Mouse (Mus musculus) yolk sac, embryonic 10.5 days (tissue): Measurements from ENCODE around the gene Tmem72.

Experiments used
- DNase-seq: peaks from one replicate; pipeline ENCODE4 v3.0.0-alpha.2; 2017; ENCODE audit warnings: low spot score

Gene Tmem72

DNA sequence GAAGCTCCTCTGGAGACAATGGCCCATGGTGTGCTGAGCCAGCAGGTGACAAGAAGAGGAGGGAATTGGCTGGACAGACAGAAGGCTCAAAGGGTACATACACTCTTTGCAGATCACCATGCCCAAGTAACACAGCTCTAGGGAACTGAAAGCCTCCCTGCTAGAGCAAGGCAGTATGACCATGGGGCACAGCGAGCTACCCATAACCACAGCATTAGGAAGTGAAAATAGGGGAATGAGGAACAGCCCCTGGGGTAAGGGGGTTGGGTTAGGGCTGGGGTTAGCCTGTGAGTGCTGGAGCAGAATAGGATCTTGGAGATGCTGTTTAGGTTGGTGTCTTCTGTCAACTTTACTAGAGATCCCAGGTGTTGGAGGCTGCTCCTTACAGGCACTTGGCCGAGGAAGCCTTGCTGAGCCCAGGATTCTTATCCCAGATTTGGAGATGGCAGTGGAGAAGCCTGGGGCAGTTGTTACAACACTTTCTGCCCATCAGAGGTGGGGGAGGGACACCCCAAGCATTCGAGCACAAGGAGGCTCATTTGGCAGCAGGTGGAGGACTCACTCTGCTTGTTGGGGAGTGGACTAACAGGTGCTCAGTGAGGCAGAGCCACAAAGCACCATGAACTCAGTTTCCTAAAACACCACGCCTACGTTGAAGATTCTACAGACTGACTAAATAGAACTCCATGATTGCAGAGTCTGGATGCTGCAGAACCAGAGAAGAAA lies 37.0 kb downstream of the Tmem72 start:
- DNase-seq, result no peak

DNA sequence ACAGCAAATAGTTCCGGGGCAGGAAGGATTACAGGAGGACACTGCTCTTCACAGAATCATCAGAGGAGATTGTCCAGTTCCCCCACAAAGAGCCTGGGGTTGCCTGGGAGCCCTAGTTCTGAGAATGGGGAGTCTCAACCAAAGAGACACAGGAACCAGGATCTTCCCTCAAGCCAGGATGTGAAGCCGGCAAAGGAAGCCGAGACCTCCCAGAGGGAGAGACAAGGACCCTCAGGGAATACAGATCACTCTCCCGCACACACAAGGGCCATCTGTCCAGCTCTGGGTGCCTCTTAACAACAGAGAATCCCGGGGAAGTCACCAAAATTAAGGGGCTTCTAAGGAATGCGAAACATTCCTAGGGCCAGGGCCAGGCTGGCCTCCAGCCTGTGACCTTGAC lies 39.4 kb downstream of the Tmem72 start:
- DNase-seq, result no peak

DNA sequence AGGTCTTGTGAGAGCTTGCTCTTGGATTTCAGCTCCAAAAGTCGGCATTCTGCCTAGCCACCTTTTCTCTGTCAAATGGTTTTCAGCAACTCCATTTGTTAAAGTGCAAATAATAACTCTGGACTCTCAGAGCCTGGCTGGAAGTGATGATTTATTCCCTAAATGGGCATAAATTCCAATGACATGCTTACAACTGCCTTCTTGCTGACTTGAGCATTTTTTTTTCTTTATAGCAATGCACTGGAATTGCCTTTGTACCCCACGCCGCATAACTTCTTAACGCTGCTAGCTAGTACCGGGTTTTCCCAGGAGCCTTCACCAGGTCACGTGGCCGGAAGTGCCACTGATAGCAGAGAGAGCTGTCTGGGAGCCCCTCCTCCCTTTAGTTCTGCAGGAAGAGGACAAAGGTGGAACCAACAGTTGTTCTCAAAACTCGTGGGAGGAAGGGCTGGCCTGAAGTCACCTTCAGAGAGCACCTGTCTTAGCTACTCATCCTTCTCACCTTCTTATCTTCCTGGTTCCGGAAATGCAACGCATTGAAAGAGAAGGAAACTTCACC lies 40.3 kb downstream of the Tmem72 start:
- peak; percentile 41 for DNase-seq

- DNase-seq, result peak; percentile 50
These were observed 42.3 kb downstream of the Tmem72 start for GRCm38 (mm10) chr6:116674283-116674886.

DNA sequence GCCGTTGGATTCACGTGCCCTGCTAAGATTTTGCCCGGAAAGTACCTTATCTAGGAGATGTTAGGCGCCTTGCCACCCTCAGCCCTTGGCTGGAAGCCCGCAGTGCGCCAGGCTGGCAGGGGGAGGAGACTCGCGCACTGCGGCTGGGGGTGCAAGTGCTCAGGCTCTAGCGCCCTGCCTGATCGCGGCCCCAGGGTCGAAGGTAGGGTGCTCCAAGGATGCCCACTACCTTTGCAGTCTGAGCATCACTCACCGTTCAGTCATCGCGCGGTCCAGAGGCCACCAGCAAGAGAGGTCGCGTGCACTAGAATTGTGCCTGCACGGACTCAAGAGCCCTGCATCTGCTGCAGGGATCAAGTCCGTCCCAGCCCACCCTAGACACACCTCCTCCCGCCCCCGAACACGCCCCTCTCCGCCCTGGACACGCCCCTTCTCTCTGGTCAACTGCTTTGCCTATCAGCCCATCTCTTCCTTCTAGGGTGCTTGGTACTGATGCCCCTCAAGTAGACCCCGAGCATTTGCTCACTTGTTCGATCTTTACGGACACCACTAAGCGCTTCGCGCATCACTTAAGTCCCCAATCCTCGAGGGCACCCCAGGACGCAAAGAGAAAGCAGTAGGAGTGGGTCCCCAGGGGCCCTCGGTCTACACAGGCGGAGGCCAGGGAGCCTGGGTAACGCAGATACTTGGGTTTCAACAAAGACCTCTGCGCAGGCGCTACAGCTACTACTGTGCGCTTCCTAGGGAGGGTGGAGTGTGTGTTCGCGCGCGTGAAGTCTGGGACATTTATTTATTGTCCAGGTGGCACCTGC lies 43.0 kb downstream of the Tmem72 start, which contains the start of gene Rassf4:
Gene Rassf4, minus strand, starts transcription at position 482 of the 812 bp plus-strand sequence.
- peak; percentile 94 for DNase-seq

- DNase-seq, result no peak
These were observed 44.4 kb downstream of the Tmem72 start for GRCm38 (mm10) chr6:116672349-116672748.

DNA sequence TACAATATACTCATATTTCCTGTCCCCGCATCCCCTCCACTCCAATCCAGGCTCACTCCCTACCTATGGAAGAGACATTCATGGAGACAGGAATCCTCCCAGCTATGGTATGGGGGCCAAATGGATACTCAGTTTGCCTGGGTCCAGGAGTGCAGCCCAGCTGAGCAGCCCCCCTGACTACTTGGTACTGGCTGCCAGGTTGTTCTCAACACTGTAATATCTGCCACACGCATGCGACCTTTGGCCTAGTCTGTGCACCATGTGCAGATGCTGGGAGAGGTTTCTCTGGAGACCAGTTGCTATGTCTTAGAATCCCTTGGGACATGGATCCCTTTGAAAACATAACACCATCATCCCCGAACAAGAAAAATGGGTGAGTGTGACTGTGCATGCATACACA lies 44.9 kb downstream of the Tmem72 start:
- DNase-seq, result no peak

GRCm38 (mm10) chr6:116671031-116671430 lies 45.7 kb downstream of the Tmem72 start:
- DNase-seq, result no peak

DNA sequence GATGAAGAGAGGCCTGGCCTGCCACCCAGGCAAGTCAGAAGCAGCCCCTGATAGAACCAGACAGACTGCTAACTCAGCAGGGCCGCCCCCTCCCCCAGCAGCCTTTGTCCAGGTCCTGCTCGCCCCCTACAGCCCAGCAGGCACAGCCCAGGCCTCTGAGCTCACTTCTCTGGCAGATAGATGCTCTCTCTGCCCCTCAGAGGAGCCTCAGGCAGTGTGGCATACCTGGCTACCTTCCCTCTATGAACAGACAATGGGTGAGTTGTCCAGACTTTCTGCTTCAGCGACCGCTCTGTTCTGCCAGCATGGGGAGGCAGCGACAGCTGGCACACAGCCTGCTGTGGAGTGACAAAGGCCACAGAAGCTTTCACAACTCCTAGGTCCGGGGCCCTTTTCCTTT lies 46.6 kb downstream of the Tmem72 start:
- no peak for DNase-seq

DNA sequence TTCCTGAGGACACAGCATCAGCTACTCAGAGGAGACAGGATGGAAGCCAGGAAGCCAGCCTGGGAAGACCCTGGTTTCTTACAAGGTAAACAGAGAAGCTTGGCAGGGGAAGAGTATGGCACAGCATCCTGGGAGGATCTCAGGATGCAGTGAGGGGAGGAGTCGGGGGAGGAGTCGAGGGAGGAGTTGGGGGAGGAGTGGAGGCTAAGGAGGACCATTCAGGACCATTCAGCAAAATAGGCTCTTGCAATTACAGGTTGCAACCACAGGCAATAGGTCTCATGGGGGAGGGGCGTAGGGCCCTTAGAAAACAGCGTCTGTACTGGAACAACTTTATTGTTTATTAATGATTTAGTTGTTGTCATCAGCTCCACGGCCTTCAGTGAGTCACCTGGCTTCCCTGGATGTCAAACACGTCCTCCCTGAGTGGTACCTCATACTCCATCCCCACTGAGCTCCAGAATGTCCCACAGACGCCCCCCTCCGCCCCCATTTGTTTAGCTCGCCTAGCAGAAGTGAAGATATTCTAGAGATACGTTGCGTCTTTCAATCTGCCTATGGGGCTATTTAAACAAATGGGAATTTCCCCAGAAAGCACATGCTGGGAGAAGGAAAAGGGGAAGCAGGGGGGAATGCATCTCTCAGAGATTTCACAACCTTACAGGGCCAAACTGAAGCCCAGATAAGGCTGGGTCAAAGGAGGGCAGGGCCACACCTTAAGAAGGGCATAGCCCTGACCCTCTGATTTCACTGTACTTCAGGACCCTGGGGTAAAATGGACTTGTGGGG lies 47.8 kb downstream of the Tmem72 start:
- DNase-seq, result no peak

DNA sequence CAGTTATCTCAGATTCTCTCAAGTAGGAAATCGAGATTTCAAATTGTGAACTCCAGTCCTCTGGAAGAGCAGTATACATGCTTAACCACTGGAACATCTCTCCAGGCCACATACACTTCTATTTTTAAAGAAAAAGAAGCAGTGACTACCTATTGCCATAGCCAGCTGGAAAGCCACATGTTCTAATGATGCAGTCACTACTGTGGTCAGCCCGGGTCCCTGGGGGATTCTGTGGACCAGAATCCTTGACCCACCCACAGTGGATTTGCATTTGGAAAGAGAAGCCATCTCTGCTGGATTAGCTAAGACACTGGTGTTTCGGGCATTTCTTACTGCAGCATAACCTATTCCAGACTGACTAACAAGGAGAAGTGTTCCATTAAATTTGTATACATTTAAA lies 49.3 kb downstream of the Tmem72 start:
- DNase-seq, result no peak

DNA sequence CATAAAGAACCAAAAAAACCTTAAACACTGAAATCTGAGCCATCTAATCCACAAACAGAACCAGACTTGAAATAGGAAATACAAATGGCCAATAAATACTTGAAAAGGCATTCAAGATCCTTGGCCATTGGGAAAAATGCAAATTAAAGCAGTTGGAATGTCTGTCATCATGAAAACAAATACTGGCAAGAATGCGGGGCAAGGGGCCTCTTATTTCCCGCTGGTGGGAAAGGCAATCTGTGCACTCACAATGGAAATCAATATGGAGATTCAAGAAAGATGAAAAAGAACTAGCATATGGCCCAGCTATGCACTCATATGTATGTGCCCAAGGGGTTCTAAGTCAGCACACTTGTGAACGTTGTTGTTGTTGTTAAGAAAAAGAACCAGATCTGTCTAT lies 49.8 kb downstream of the Tmem72 start:
- DNase-seq, result no peak

GRCm38 (mm10) chr6:116666085-116666750 lies 50.5 kb downstream of the Tmem72 start:
- DNase-seq, result no peak

- no peak for DNase-seq
These were observed 51.9 kb downstream of the Tmem72 start for GRCm38 (mm10) chr6:116664830-116665229.

- no peak for DNase-seq
These were observed 52.7 kb downstream of the Tmem72 start for GRCm38 (mm10) chr6:116664031-116664430.

GRCm38 (mm10) chr6:116663364-116663763 lies 53.3 kb downstream of the Tmem72 start:
- no peak for DNase-seq

- peak; percentile 62 for DNase-seq
These were observed 62.8 kb downstream of the Tmem72 start for GRCm38 (mm10) chr6:116653684-116654454.

DNA sequence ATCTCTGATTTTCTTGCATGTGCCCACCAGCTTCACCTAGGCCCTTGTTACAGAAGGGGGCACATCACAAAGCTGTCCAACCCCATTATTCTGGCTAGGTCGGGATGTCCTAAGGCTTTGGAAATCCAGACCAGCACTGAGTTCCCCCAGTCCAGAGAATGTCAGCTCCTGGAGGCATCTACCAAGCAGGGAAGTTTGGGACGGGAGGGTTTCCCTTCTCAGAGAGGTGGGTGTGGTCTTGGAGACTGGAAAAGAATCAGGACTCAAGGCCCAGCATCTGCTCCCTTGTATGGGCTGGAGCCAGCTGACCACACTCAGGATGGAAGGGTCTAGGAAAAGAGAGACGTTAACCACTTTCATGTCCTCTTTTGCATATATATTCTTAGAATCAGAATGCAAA lies 63.5 kb downstream of the Tmem72 start:
- DNase-seq, result no peak

- DNase-seq, result peak; percentile 46
These were observed 65.1 kb downstream of the Tmem72 start for GRCm38 (mm10) chr6:116651437-116652118.

- peak; percentile 89 for DNase-seq
These were observed 66.3 kb downstream of the Tmem72 start, which contains the start of gene Depp1 for GRCm38 (mm10) chr6:116650406-116650805. Gene Depp1 (plus strand): TSS chr6:116650609.
